Comparison of ENCODE assay signal across 8 mouse cellular contexts in genomic region chr10:78464201-78464791, GRCm38 (mm10). TPM values are rescaled to one million over a fixed set of nuclear protein-coding genes. Genes with fewer than 3 reads are reported as not detected.
A peak's percentile ranks its signal among the peaks of the same experiment; 100 is the strongest.
DNase-seq lines count a peak whose midpoint lies in the region; ATAC-seq and TF ChIP-seq lines count a peak whose summit lies in the region.
"Had no signal": no experiment of that assay in that cellular context is flagged by ENCODE, and none has a peak within 500 bp of the region (broad histone marks: within the 10 kb centered on the region; RNA-seq: fewer than 3 reads in every experiment).

No protein-coding gene starts in this region.

- TF ChIP-seq CTCF in brain, embryonic 14.5 days (IDR thresholded peaks at IDR 0.05; ENCODE audit: borderline replicate concordance, extremely low read depth, insufficient read depth, insufficient read length) = no peak

- H3K9ac ChIP-seq in lung, embryonic 15.5 days = peak overlapping the region; percentile 42
- H3K9ac ChIP-seq in hindbrain, embryonic 12.5 days = peak overlapping the region; percentile 76
- H3K9ac ChIP-seq in midbrain, embryonic 14.5 days (replicated peaks; ENCODE audit: low read length) = peak overlapping the region; percentile 69

- peak; percentile 53 for ATAC-seq in lung, embryonic 15.5 days (ENCODE audit: borderline replicate concordance, extremely low read depth, low FRiP score, low TSS enrichment)
- peak; percentile 64 for ATAC-seq in hindbrain, embryonic 12.5 days (ENCODE audit: low FRiP score)
- ATAC-seq in midbrain, embryonic 14.5 days (ENCODE audit: low FRiP score, low TSS enrichment) = peak; percentile 21; the same call in 1 of the 2 replicates

- 3% methylated on average over 32 of the region's 32 CpGs for WGBS in lung, embryonic 15.5 days
- WGBS in hindbrain, embryonic 12.5 days = 2% methylated on average over 32 of the region's 32 CpGs
- WGBS in midbrain, embryonic 14.5 days = 1% methylated on average over 32 of the region's 32 CpGs

- no peaks in the 10 kb centered on the region for H3K36me3 ChIP-seq in lung, embryonic 15.5 days
- no peaks in the 10 kb centered on the region for H3K36me3 ChIP-seq in hindbrain, embryonic 12.5 days
- H3K36me3 ChIP-seq in midbrain, embryonic 14.5 days (ENCODE audit: control insufficient read depth, insufficient read depth, low read length) = no peaks in the 10 kb centered on the region

- DNase-seq in lung, postnatal 4 days = no peak
- DNase-seq in brain, embryonic 14.5 days (ENCODE audit: low read depth) = peak; percentile 24
- DNase-seq in midbrain, embryonic 14.5 days = peak; percentile 53
- DNase-seq in cerebellum, adult 18-20 months = no peak
- DNase-seq in layer of hippocampus, postnatal 25 days (ENCODE audit: extremely low spot score in 1 of 2, low spot score in 1 of 2) = no peak

- TF ChIP-seq POLR2A in brain, embryonic 14.5 days (IDR thresholded peaks at IDR 0.05; ENCODE audit: borderline replicate concordance, extremely low read depth, insufficient read depth, insufficient read length, poor library complexity, severe bottlenecking) = no peak

- no peaks in the 10 kb centered on the region for H3K27me3 ChIP-seq in lung, embryonic 15.5 days
- 0 out of 2 replicates have a peak, but pooled peaks cover 4% of the 10 kb centered on the region for H3K27me3 ChIP-seq in hindbrain, embryonic 12.5 days
- no peaks in the 10 kb centered on the region for H3K27me3 ChIP-seq in midbrain, embryonic 14.5 days (ENCODE audit: control insufficient read depth, insufficient read depth, low read length)

- H3K4me2 ChIP-seq in lung, embryonic 15.5 days = peak overlapping the region; percentile 98
- peak overlapping the region; percentile 100 for H3K4me2 ChIP-seq in hindbrain, embryonic 12.5 days (replicated peaks)
- H3K4me2 ChIP-seq in midbrain, embryonic 14.5 days (ENCODE audit: low read length) = peak overlapping the region; percentile 99

- H3K4me3 ChIP-seq in lung, embryonic 15.5 days = peak overlapping the region; percentile 54
- peak overlapping the region; percentile 64 for H3K4me3 ChIP-seq in hindbrain, embryonic 12.5 days
- H3K4me3 ChIP-seq in midbrain, embryonic 14.5 days (replicated peaks; ENCODE audit: low read depth, low read length) = peak overlapping the region; percentile 71

- peaks cover 15% of the 10 kb centered on the region for H3K4me1 ChIP-seq in lung, embryonic 15.5 days
- H3K4me1 ChIP-seq in hindbrain, embryonic 12.5 days = peaks cover 16% of the 10 kb centered on the region
- peaks cover 9% of the 10 kb centered on the region for H3K4me1 ChIP-seq in midbrain, embryonic 14.5 days (ENCODE audit: control insufficient read depth, insufficient read depth, low read length)

- H3K27ac ChIP-seq in lung, embryonic 15.5 days = no peak overlapping the region
- H3K27ac ChIP-seq in hindbrain, embryonic 12.5 days = no peak overlapping the region
- H3K27ac ChIP-seq in midbrain, embryonic 14.5 days (replicated peaks; ENCODE audit: low read depth, low read length) = peak overlapping the region; percentile 52; the same call in 1 of the 2 replicates

- H3K9me3 ChIP-seq in lung, embryonic 15.5 days = no peaks in the 10 kb centered on the region
- no peaks in the 10 kb centered on the region for H3K9me3 ChIP-seq in hindbrain, embryonic 12.5 days (replicated peaks)
- H3K9me3 ChIP-seq in midbrain, embryonic 14.5 days (ENCODE audit: control insufficient read depth, low read length) = no peaks in the 10 kb centered on the region

RNA-seq across cellular contexts. Expression of gene Pdxk, which starts 0.5 kb away (rescaled TPM):
- 7.4 and 7.8 TPM in 2 replicates for polyA plus RNA-seq in lung, embryonic 15.5 days (2015; fragmentation: Nextera tagmentation; extraction: Ambion mirVana)
- polyA plus RNA-seq in brain, embryonic 14.5 days (2012; rRNA removed) = 13.8 and 26.2 TPM in 2 replicates
- polyA plus RNA-seq in hindbrain, embryonic 12.5 days (2016; fragmentation: Nextera tagmentation; extraction: Ambion mirVana) = 12.2 and 13.0 TPM in 2 replicates
- 22.6 and 23.7 TPM in 2 replicates for polyA plus RNA-seq in midbrain, embryonic 14.5 days (2014; fragmentation: Nextera tagmentation; extraction: Ambion mirVana)
- 10 to 100 TPM; 88.2 to 97.2 TPM for total RNA-seq in layer of hippocampus, postnatal 25 days (2021)

RNA-seq across cellular contexts. Expression of gene Cstb, which starts 38.8 kb away (rescaled TPM):
- polyA plus RNA-seq in lung, embryonic 15.5 days (2015; fragmentation: Nextera tagmentation; extraction: Ambion mirVana) = 219 and 222 TPM in 2 replicates
- 53.5 and 72.9 TPM in 2 replicates for polyA plus RNA-seq in brain, embryonic 14.5 days (2012; rRNA removed)
- polyA plus RNA-seq in hindbrain, embryonic 12.5 days (2016; fragmentation: Nextera tagmentation; extraction: Ambion mirVana) = 127 and 138 TPM in 2 replicates
- polyA plus RNA-seq in midbrain, embryonic 14.5 days (2014; fragmentation: Nextera tagmentation; extraction: Ambion mirVana) = 100 and 102 TPM in 2 replicates
- total RNA-seq in layer of hippocampus, postnatal 25 days (2021) = 10 to 100 TPM; 38.7 to 40.7 TPM

RNA-seq across cellular contexts. Expression of gene Rrp1, which starts 51.5 kb away (rescaled TPM):
- polyA plus RNA-seq in lung, embryonic 15.5 days (2015; fragmentation: Nextera tagmentation; extraction: Ambion mirVana) = 278 and 284 TPM in 2 replicates
- 211 and 385 TPM in 2 replicates for polyA plus RNA-seq in brain, embryonic 14.5 days (2012; rRNA removed)
- polyA plus RNA-seq in hindbrain, embryonic 12.5 days (2016; fragmentation: Nextera tagmentation; extraction: Ambion mirVana) = 339 and 343 TPM in 2 replicates
- polyA plus RNA-seq in midbrain, embryonic 14.5 days (2014; fragmentation: Nextera tagmentation; extraction: Ambion mirVana) = 305 and 353 TPM in 2 replicates
- total RNA-seq in layer of hippocampus, postnatal 25 days (2021) = 100 to 1,000 TPM; 332 to 335 TPM

RNA-seq across cellular contexts. Expression of gene Olfr1358, which starts 52.9 kb away (rescaled TPM):
- polyA plus RNA-seq in lung, embryonic 15.5 days (2015; fragmentation: Nextera tagmentation; extraction: Ambion mirVana) = not detected in 2 replicates
- polyA plus RNA-seq in brain, embryonic 14.5 days (2012; rRNA removed) = 0.08 TPM in 1 of 2 replicates, not detected in the other
- polyA plus RNA-seq in hindbrain, embryonic 12.5 days (2016; fragmentation: Nextera tagmentation; extraction: Ambion mirVana) = not detected in 2 replicates
- not detected in 2 replicates for polyA plus RNA-seq in midbrain, embryonic 14.5 days (2014; fragmentation: Nextera tagmentation; extraction: Ambion mirVana)
- total RNA-seq in layer of hippocampus, postnatal 25 days (2021) = not detected
- total RNA-seq: hematopoietic stem cell, adult 5-6 weeks had no signal

Comparison
In these comparisons a context has a peak if more than half of its experiments do, and no peak if none do; other contexts are left out.
1. DNase-seq: peak in brain, embryonic 14.5 days (single experiment) and midbrain, embryonic 14.5 days (single experiment); none in lung, postnatal 4 days (0 of 2), cerebellum, adult 18-20 months (0 of 2) and layer of hippocampus, postnatal 25 days (0 of 2).
2. Peak in every context shown above with its lines, with median percentiles within 50 percentile points of each other: ATAC-seq, H3K4me2 ChIP-seq, H3K4me3 ChIP-seq and H3K9ac ChIP-seq.